Mouse (Mus musculus) CD8-positive naive resting alpha-beta T cell, adult 57 days (primary cell): ENCODE results near the gene Sept1. TPM values are rescaled to one million over a fixed set of nuclear protein-coding genes. Genes with fewer than 3 reads are reported as not detected.

Experiments
- total RNA-seq: library from RNA; stranded (reverse); gene quantifications from one replicate; pipeline ENCODE4 v1.2.4, GENCODE M21; 2023

The Sept1 gene
- total RNA-seq, result 581 TPM

GRCm38 (mm10) chr7:127232622-127233367 lies at the start of gene Sept1, which contains the start of gene Zfp553:
Sept1 (minus strand) TSS chr7:127233130.
Zfp553 (plus strand) TSS chr7:127233061.

GRCm38 (mm10) chr7:127273925-127274789 lies 41.2 kb upstream of the Sept1 start, which contains the start of gene Sephs2:
Sephs2 (minus strand) TSS chr7:127274055.

GRCm38 (mm10) chr7:127260309-127261111 lies 27.6 kb upstream of the Sept1 start, which contains the start of gene Dctpp1:
Dctpp1 (minus strand) TSS chr7:127260709.

GRCm38 (mm10) chr7:127243870-127244657 lies 11.1 kb upstream of the Sept1 start, which contains the start of gene Zfp771:
Zfp771 (plus strand) TSS chr7:127244274.

GRCm38 (mm10) chr7:127208553-127209438 lies 24.1 kb downstream of the Sept1 start, which contains the start of gene Mylpf:
Mylpf (plus strand) TSS chr7:127208890.

GRCm38 (mm10) chr7:127208295-127208552 lies 24.7 kb downstream of the Sept1 start, which contains the start of gene Tbc1d10b:
Tbc1d10b (minus strand) TSS chr7:127208468.

GRCm38 (mm10) chr7:127195544-127196295 lies 37.2 kb downstream of the Sept1 start, which contains the start of gene Cd2bp2:
Cd2bp2 (minus strand) TSS chr7:127196050.

Other genes with a start within 250 kb of the Sept1 start
- gene Mvp, start 218.5 kb downstream of the Sept1 start, total RNA-seq, result 25.6 TPM
- gene Pagr1b, start 216.6 kb downstream of the Sept1 start, total RNA-seq, result not detected
- gene Pagr1a, start 215.8 kb downstream of the Sept1 start, total RNA-seq, result 3.0 TPM
- 43.4 TPM for gene Gm42742, start 212.0 kb downstream of the Sept1 start, total RNA-seq
- 2.1 TPM for gene Prrt2, start 211.9 kb downstream of the Sept1 start, total RNA-seq
- 202 TPM for gene Maz, start 206.1 kb downstream of the Sept1 start, total RNA-seq
- 2.7 TPM for gene Kif22, start 190.7 kb downstream of the Sept1 start, total RNA-seq
- 4.4 TPM for gene Zg16, start 145.8 kb downstream of the Sept1 start, total RNA-seq
- gene AI467606, start 141.8 kb downstream of the Sept1 start, total RNA-seq, result 73.9 TPM
- 37.4 TPM for gene Qprt, start 110.9 kb downstream of the Sept1 start, total RNA-seq
- 313 TPM for gene Spn, start 95.3 kb downstream of the Sept1 start, total RNA-seq
- 70.5 TPM for gene Cd2bp2, start 37.1 kb downstream of the Sept1 start, total RNA-seq
- 51.7 TPM for gene Tbc1d10b, start 24.7 kb downstream of the Sept1 start, total RNA-seq
- gene Mylpf, start 24.2 kb downstream of the Sept1 start, total RNA-seq, result 24.1 TPM
- 9.8 TPM for gene Zfp553, start 69 bp downstream of the Sept1 start, total RNA-seq
- 15.3 TPM for gene Zfp771, start 11.1 kb upstream of the Sept1 start, total RNA-seq
- 20.0 TPM for gene Dctpp1, start 27.6 kb upstream of the Sept1 start, total RNA-seq
- gene Sephs2, start 40.9 kb upstream of the Sept1 start, total RNA-seq, result 27.3 TPM
- 187 TPM for gene Itgal, start 63.1 kb upstream of the Sept1 start, total RNA-seq
- gene Zfp768, start 112.5 kb upstream of the Sept1 start, total RNA-seq, result not detected
- 21.9 TPM for gene Zfp747, start 142.9 kb upstream of the Sept1 start, total RNA-seq
- gene 9130019O22Rik, start 154.0 kb upstream of the Sept1 start, total RNA-seq, result 3.9 TPM
- gene E430018J23Rik, start 160.5 kb upstream of the Sept1 start, total RNA-seq, result 9.9 TPM
- gene Zfp764, start 173.7 kb upstream of the Sept1 start, total RNA-seq, result 10.4 TPM
- 16.1 TPM for gene Zfp688, start 188.9 kb upstream of the Sept1 start, total RNA-seq
- 6.5 TPM for gene Zfp689, start 216.0 kb upstream of the Sept1 start, total RNA-seq
- gene Prr14, start 226.5 kb upstream of the Sept1 start, total RNA-seq, result 102 TPM
- 191 TPM for gene Fbrs, start 246.1 kb upstream of the Sept1 start, total RNA-seq